Mouse (Mus musculus) midbrain, postnatal 0 days (tissue): ENCODE results near the gene Cmas. TPM values are rescaled to one million over a fixed set of nuclear protein-coding genes. Genes with fewer than 3 reads are reported as not detected.

Experiments used
- ATAC-seq: fragments of 200-750 bp; cut with Nextera tagmentation; 2 replicates; pipeline ENCODE4 v1.8.0; 2017; ENCODE audit warnings: moderate number of reproducible peaks, mild to moderate bottlenecking, moderate TSS enrichment, moderate library complexity; ENCODE audit not compliant: low FRiP score
- DNase-seq: peaks from one replicate; pipeline ENCODE4 v3.0.0-alpha.2; 2015; ENCODE audit warnings: low spot score
- H3K27ac ChIP-seq: fragments of 300-500 bp; sonication (generic); 2 replicates; pipeline ENCODE4 v1.5.1; 2014; ENCODE audit warnings: low read depth, mild to moderate bottlenecking, low read length, mixed read lengths
- H3K27me3 ChIP-seq: fragments of 300-500 bp; sonication (generic); 2 replicates; pipeline ENCODE4 v1.6.1; 2014; ENCODE audit warnings: low read length, control low read depth, mixed read lengths; ENCODE audit not compliant: insufficient read depth
- H3K36me3 ChIP-seq: fragments of 300-500 bp; sonication (generic); 2 replicates; pipeline ENCODE4 v1.6.1; 2014; ENCODE audit warnings: low read length, control low read depth, mixed read lengths; ENCODE audit not compliant: insufficient read depth
- H3K4me1 ChIP-seq: fragments of 300-500 bp; sonication (generic); 2 replicates; pipeline ENCODE4 v1.6.1; 2014; ENCODE audit warnings: mild to moderate bottlenecking, control low read depth, antibody characterized with exemption, low read length, mixed read lengths; ENCODE audit not compliant: insufficient read depth
- H3K4me2 ChIP-seq: fragments of 300-500 bp; sonication (generic); 2 replicates; pipeline ENCODE4 v1.6.1; 2014; ENCODE audit warnings: low read depth, mild to moderate bottlenecking, low read length, mixed read lengths; ENCODE audit not compliant: poor library complexity, severe bottlenecking
- H3K4me3 ChIP-seq: fragments of 300-500 bp; sonication (generic); 2 replicates; pipeline ENCODE4 v1.5.1; 2014; ENCODE audit warnings: low read depth, mild to moderate bottlenecking, low read length, moderate library complexity
- H3K9ac ChIP-seq: fragments of 300-500 bp; sonication (generic); replicated peaks from 2 replicates; pipeline ENCODE4 v1.6.1; 2014; ENCODE audit warnings: mild to moderate bottlenecking, low read length, moderate library complexity, mixed read lengths; ENCODE audit not compliant: poor library complexity, severe bottlenecking
- H3K9me3 ChIP-seq: fragments of 300-500 bp; sonication (generic); 2 replicates; pipeline ENCODE4 v1.6.1; 2016; ENCODE audit warnings: low read length, control low read depth
- CTCF ChIP-seq: IDR thresholded peaks from 2 replicates; pipeline ENCODE4 v1.5.1; 2016; ENCODE audit warnings: antibody characterized with exemption, mild to moderate bottlenecking
- WGBS: fragments of 180-500 bp; shearing (Covaris S2); extraction: QIAGEN DNeasy Blood & Tissue Kit; methylation state at CpG from one replicate; pipeline ENCODE4 v1.1.7; 2014; 5-methylcytosine and 5-hydroxymethylcytosine counted together
- polyA plus RNA-seq: library from polyadenylated mRNA; unstranded; fragments of >200 nt; fragmentation: Nextera tagmentation; extraction: Ambion mirVana; gene quantifications from 2 replicates; pipeline ENCODE4 v1.2.1, GENCODE M21; 2015
- total RNA-seq: library from RNA; depleted of rRNA; stranded (reverse); fragments of >200 nt; gene quantifications from 2 replicates; pipeline ENCODE4 v1.2.3, GENCODE M21; 2014

The Cmas gene
- total and polyA plus RNA-seq, 2 experiments from 2014 or later, result 105 to 220 TPM

GRCm38 (mm10) chr6:142780574-142781033, 24.1 kb downstream of the Cmas start:
- H3K4me2 ChIP-seq, result no peak overlapping the region
- H3K9ac ChIP-seq, result no peak overlapping the region
- DNase-seq (no peak), ATAC-seq (no peak)
- H3K27me3 ChIP-seq, result no peaks in the 10 kb centered on the region
- no peak overlapping the region for H3K4me3 ChIP-seq
- no peaks in the 10 kb centered on the region for H3K9me3 ChIP-seq
- 49% methylated on average over 4 of the region's 4 CpGs for WGBS
- H3K4me1 ChIP-seq, result no peaks in the 10 kb centered on the region
- peaks cover 2% of the 10 kb centered on the region; the same call in 1 of the 2 replicates for H3K36me3 ChIP-seq
- no peak overlapping the region for H3K27ac ChIP-seq
- TF ChIP-seq CTCF, result no peak

GRCm38 (mm10) chr6:142781286-142781685, 24.8 kb downstream of the Cmas start:
- no peaks in the 10 kb centered on the region for H3K4me1 ChIP-seq
- H3K27ac ChIP-seq, result no peak overlapping the region
- H3K9me3 ChIP-seq, result no peaks in the 10 kb centered on the region
- no peak overlapping the region for H3K9ac ChIP-seq
- no peaks in the 10 kb centered on the region for H3K36me3 ChIP-seq
- WGBS, result 39% methylated on average over 7 of the region's 7 CpGs
- TF ChIP-seq CTCF, result no peak
- no peak overlapping the region for H3K4me3 ChIP-seq
- H3K4me2 ChIP-seq, result no peak overlapping the region
- H3K27me3 ChIP-seq, result no peaks in the 10 kb centered on the region
- no peak for DNase-seq
- no peak for ATAC-seq

- peak; percentile 72 for TF ChIP-seq CTCF
- Histone ChIP-seq H3K4me1 (no peaks in the 10 kb centered on the region), H3K36me3 (no peaks in the 10 kb centered on the region), H3K9me3 (no peaks in the 10 kb centered on the region), H3K27ac (no peak overlapping the region), H3K4me3 (no peak overlapping the region), H3K27me3 (no peaks in the 10 kb centered on the region), H3K9ac (no peak overlapping the region), H3K4me2 (no peak overlapping the region)
- 28% methylated on average over 4 of the region's 4 CpGs for WGBS
- ATAC-seq, result no peak
- peak; percentile 46 for DNase-seq
Measured at GRCm38 (mm10) chr6:142785343-142785742, 28.9 kb downstream of the Cmas start.

- Histone ChIP-seq H3K9me3 (no peaks in the 10 kb centered on the region), H3K4me2 (no peak overlapping the region), H3K4me1 (no peaks in the 10 kb centered on the region), H3K36me3 (no peaks in the 10 kb centered on the region), H3K27ac (no peak overlapping the region), H3K27me3 (no peaks in the 10 kb centered on the region), H3K4me3 (peak overlapping the region; percentile 9; the same call in 1 of the 2 replicates), H3K9ac (no peak overlapping the region)
- no peak for TF ChIP-seq CTCF
- WGBS, result 79% methylated on average over 21 of the region's 21 CpGs
- DNase-seq, result no peak
- ATAC-seq, result no peak
Measured at GRCm38 (mm10) chr6:142786106-142786505, 29.6 kb downstream of the Cmas start.

- Histone ChIP-seq H3K9me3 (no peaks in the 10 kb centered on the region), H3K4me1 (no peaks in the 10 kb centered on the region; the same call in 1 of the 2 replicates), H3K27me3 (no peaks in the 10 kb centered on the region), H3K36me3 (no peaks in the 10 kb centered on the region), H3K27ac (no peak overlapping the region), H3K4me3 (no peak overlapping the region), H3K9ac (no peak overlapping the region), H3K4me2 (no peak overlapping the region)
- DNase-seq, result peak; percentile 80
- ATAC-seq, result no peak; the same call in 1 of the 2 replicates
- TF ChIP-seq CTCF, result no peak
- WGBS, result 47% methylated on average over 18 of the region's 18 CpGs
Measured at GRCm38 (mm10) chr6:142788042-142788987, 31.8 kb downstream of the Cmas start.

GRCm38 (mm10) chr6:142789736-142790135, 33.2 kb downstream of the Cmas start:
- Histone ChIP-seq H3K27me3 (no peaks in the 10 kb centered on the region), H3K4me1 (peaks cover 3% of the 10 kb centered on the region; the same call in 1 of the 2 replicates), H3K36me3 (no peaks in the 10 kb centered on the region), H3K4me2 (no peak overlapping the region), H3K9me3 (no peaks in the 10 kb centered on the region), H3K9ac (no peak overlapping the region), H3K4me3 (no peak overlapping the region), H3K27ac (no peak overlapping the region)
- DNase-seq, result no peak
- no peak for TF ChIP-seq CTCF
- 89% methylated on average over 10 of the region's 10 CpGs for WGBS
- no peak for ATAC-seq
